Mouse (Mus musculus): ENCODE results near the gene Stt3a. TPM values are rescaled to one million over a fixed set of nuclear protein-coding genes. Genes with fewer than 3 reads are reported as not detected.

The Stt3a gene
- polyA plus RNA-seq, 1 experiment from 2014 or later, result 127 TPM

- H3K36me3 ChIP-seq (ENCODE audit: control insufficient read depth, insufficient read depth), result peaks cover 3% of the 10 kb centered on the region; the same call in 1 of the 2 replicates
Measured at GRCm38 (mm10) chr9:36796781-36797555, 29.5 kb upstream of the Stt3a start, which contains the start of gene Ei24. Ei24 (minus strand) TSS chr9:36797393.

GRCm38 (mm10) chr9:36796224-36796623 lies 28.7 kb upstream of the Stt3a start:
- ATAC-seq (replicated peaks; ENCODE audit: extremely low read depth, insufficient read depth, low FRiP score), result no peak
- H3K4me2 ChIP-seq (ENCODE audit: low read depth, low read length), result peak overlapping the region; percentile 85
- H3K36me3 ChIP-seq (ENCODE audit: control insufficient read depth, insufficient read depth), result peaks cover 8% of the 10 kb centered on the region; the same call in 1 of the 2 replicates
- peak overlapping the region; percentile 97 for H3K9ac ChIP-seq (ENCODE audit: low read length)
- WGBS, result 20% methylated on average over 5 of the region's 5 CpGs
- peaks cover 12% of the 10 kb centered on the region for H3K4me1 ChIP-seq (ENCODE audit: control insufficient read depth, insufficient read depth, low read length)
- H3K4me3 ChIP-seq (ENCODE audit: low read length), result peak overlapping the region; percentile 87
- H3K27ac ChIP-seq (ENCODE audit: low read length), result no peak overlapping the region
- H3K9me3 ChIP-seq (replicated peaks; ENCODE audit: control insufficient read depth, low read length), result no peaks in the 10 kb centered on the region
- H3K27me3 ChIP-seq (ENCODE audit: control insufficient read depth, insufficient read depth, low read length), result no peaks in the 10 kb centered on the region

More at GRCm38 (mm10) chr9:36796781-36797555, 29.5 kb upstream of the Stt3a start, which contains the start of gene Ei24:
- Histone ChIP-seq H3K27ac (ENCODE audit: low read length) (peak within 1 kb of the TSS; percentile 60), H3K4me2 (ENCODE audit: low read depth, low read length) (peak within 1 kb of the TSS; percentile 85), H3K27me3 (ENCODE audit: control insufficient read depth, insufficient read depth, low read length) (no peaks in the 10 kb centered on the region), H3K9me3 (replicated peaks; ENCODE audit: control insufficient read depth, low read length) (no peaks in the 10 kb centered on the region), H3K4me3 (ENCODE audit: low read length) (peak within 1 kb of the TSS; percentile 87), H3K9ac (ENCODE audit: low read length) (peak within 1 kb of the TSS; percentile 97), H3K4me1 (ENCODE audit: control insufficient read depth, insufficient read depth, low read length) (peaks cover 12% of the 10 kb centered on the region)
- under 1% methylated on average over 59 of the region's 66 CpGs for WGBS
- peak; percentile 98 for ATAC-seq (replicated peaks; ENCODE audit: extremely low read depth, insufficient read depth, low FRiP score)

- 89% methylated on average over 1 of the region's 1 CpGs for WGBS
- H3K9me3 ChIP-seq (replicated peaks; ENCODE audit: control insufficient read depth, low read length), result no peaks in the 10 kb centered on the region
- H3K27me3 ChIP-seq (ENCODE audit: control insufficient read depth, insufficient read depth, low read length), result no peaks in the 10 kb centered on the region
- no peak overlapping the region for H3K9ac ChIP-seq (ENCODE audit: low read length)
- no peak for ATAC-seq (replicated peaks; ENCODE audit: extremely low read depth, insufficient read depth, low FRiP score)
- no peak overlapping the region for H3K4me2 ChIP-seq (ENCODE audit: low read depth, low read length)
- no peak overlapping the region for H3K4me3 ChIP-seq (ENCODE audit: low read length)
- no peak overlapping the region for H3K27ac ChIP-seq (ENCODE audit: low read length)
- peaks cover 11% of the 10 kb centered on the region for H3K36me3 ChIP-seq (ENCODE audit: control insufficient read depth, insufficient read depth)
- H3K4me1 ChIP-seq (ENCODE audit: control insufficient read depth, insufficient read depth, low read length), result peaks cover 12% of the 10 kb centered on the region
Measured at GRCm38 (mm10) chr9:36795556-36795955, 28.1 kb upstream of the Stt3a start.

- no peaks in the 10 kb centered on the region for H3K9me3 ChIP-seq (replicated peaks; ENCODE audit: control insufficient read depth, low read length)
- ATAC-seq (replicated peaks; ENCODE audit: extremely low read depth, insufficient read depth, low FRiP score), result no peak
- no peak overlapping the region for H3K4me3 ChIP-seq (ENCODE audit: low read length)
- no peaks in the 10 kb centered on the region for H3K27me3 ChIP-seq (ENCODE audit: control insufficient read depth, insufficient read depth, low read length)
- H3K4me2 ChIP-seq (ENCODE audit: low read depth, low read length), result no peak overlapping the region
- no peak overlapping the region for H3K9ac ChIP-seq (ENCODE audit: low read length)
- peaks cover 12% of the 10 kb centered on the region for H3K4me1 ChIP-seq (ENCODE audit: control insufficient read depth, insufficient read depth, low read length)
- peaks cover 22% of the 10 kb centered on the region for H3K36me3 ChIP-seq (ENCODE audit: control insufficient read depth, insufficient read depth)
- no peak overlapping the region for H3K27ac ChIP-seq (ENCODE audit: low read length)
- 89% methylated on average over 2 of the region's 2 CpGs for WGBS
Measured at GRCm38 (mm10) chr9:36794487-36794886, 27.0 kb upstream of the Stt3a start.

GRCm38 (mm10) chr9:36792191-36792590 lies 24.7 kb upstream of the Stt3a start:
- Histone ChIP-seq H3K4me1 (ENCODE audit: control insufficient read depth, insufficient read depth, low read length) (peaks cover 12% of the 10 kb centered on the region), H3K9me3 (replicated peaks; ENCODE audit: control insufficient read depth, low read length) (no peaks in the 10 kb centered on the region), H3K4me2 (ENCODE audit: low read depth, low read length) (no peak overlapping the region), H3K9ac (ENCODE audit: low read length) (no peak overlapping the region), H3K4me3 (ENCODE audit: low read length) (no peak overlapping the region), H3K27me3 (ENCODE audit: control insufficient read depth, insufficient read depth, low read length) (no peaks in the 10 kb centered on the region), H3K27ac (ENCODE audit: low read length) (no peak overlapping the region), H3K36me3 (ENCODE audit: control insufficient read depth, insufficient read depth) (peaks cover 40% of the 10 kb centered on the region)
- WGBS, result 87% methylated on average over 3 of the region's 3 CpGs
- ATAC-seq (replicated peaks; ENCODE audit: extremely low read depth, insufficient read depth, low FRiP score), result no peak

- 86% methylated on average over 2 of the region's 2 CpGs for WGBS
- H3K9ac ChIP-seq (ENCODE audit: low read length), result no peak overlapping the region
- H3K9me3 ChIP-seq (replicated peaks; ENCODE audit: control insufficient read depth, low read length), result no peaks in the 10 kb centered on the region; the same call in 1 of the 2 replicates
- no peak overlapping the region for H3K27ac ChIP-seq (ENCODE audit: low read length)
- H3K4me2 ChIP-seq (ENCODE audit: low read depth, low read length), result no peak overlapping the region
- no peaks in the 10 kb centered on the region for H3K27me3 ChIP-seq (ENCODE audit: control insufficient read depth, insufficient read depth, low read length)
- H3K4me3 ChIP-seq (ENCODE audit: low read length), result no peak overlapping the region
- no peaks in the 10 kb centered on the region for H3K4me1 ChIP-seq (ENCODE audit: control insufficient read depth, insufficient read depth, low read length)
- ATAC-seq (replicated peaks; ENCODE audit: extremely low read depth, insufficient read depth, low FRiP score), result no peak
- H3K36me3 ChIP-seq (ENCODE audit: control insufficient read depth, insufficient read depth), result peaks cover 67% of the 10 kb centered on the region
Measured at GRCm38 (mm10) chr9:36783921-36784320, 16.4 kb upstream of the Stt3a start.

GRCm38 (mm10) chr9:36769048-36769413 lies 1.6 kb upstream of the Stt3a start:
- H3K4me3 ChIP-seq (ENCODE audit: low read length), result no peak overlapping the region
- 92% methylated on average over 1 of the region's 1 CpGs for WGBS
- ATAC-seq (replicated peaks; ENCODE audit: extremely low read depth, insufficient read depth, low FRiP score), result no peak

GRCm38 (mm10) chr9:36768156-36769047 lies 923 bp upstream of the Stt3a start:
- peak overlapping the region; percentile 94 for H3K9ac ChIP-seq (ENCODE audit: low read length)
- 0 out of 2 replicates have a peak, but pooled peaks have one; percentile 3 for ATAC-seq (replicated peaks; ENCODE audit: extremely low read depth, insufficient read depth, low FRiP score)
- H3K9me3 ChIP-seq (replicated peaks; ENCODE audit: control insufficient read depth, low read length), result no peaks in the 10 kb centered on the region
- 11% methylated on average over 25 of the region's 25 CpGs for WGBS
- peaks cover 16% of the 10 kb centered on the region for H3K4me1 ChIP-seq (ENCODE audit: control insufficient read depth, insufficient read depth, low read length)
- peak overlapping the region; percentile 86 for H3K4me3 ChIP-seq (ENCODE audit: low read length)
- no peaks in the 10 kb centered on the region for H3K27me3 ChIP-seq (ENCODE audit: control insufficient read depth, insufficient read depth, low read length)
- H3K27ac ChIP-seq (ENCODE audit: low read length), result peak overlapping the region; percentile 95
- H3K4me2 ChIP-seq (ENCODE audit: low read depth, low read length), result peak overlapping the region; percentile 72
- peaks cover 5% of the 10 kb centered on the region for H3K36me3 ChIP-seq (ENCODE audit: control insufficient read depth, insufficient read depth)

More at GRCm38 (mm10) chr9:36769048-36769413, 1.6 kb upstream of the Stt3a start:
- no peak overlapping the region; the same call in 1 of the 2 replicates for H3K9ac ChIP-seq (ENCODE audit: low read length)
- no peaks in the 10 kb centered on the region for H3K9me3 ChIP-seq (replicated peaks; ENCODE audit: control insufficient read depth, low read length)
- no peak overlapping the region; the same call in 1 of the 2 replicates for H3K27ac ChIP-seq (ENCODE audit: low read length)
- peak overlapping the region; percentile 72 for H3K4me2 ChIP-seq (ENCODE audit: low read depth, low read length)
- H3K36me3 ChIP-seq (ENCODE audit: control insufficient read depth, insufficient read depth), result peaks cover under 1% of the 10 kb centered on the region
- no peaks in the 10 kb centered on the region for H3K27me3 ChIP-seq (ENCODE audit: control insufficient read depth, insufficient read depth, low read length)
- H3K4me1 ChIP-seq (ENCODE audit: control insufficient read depth, insufficient read depth, low read length), result peaks cover 16% of the 10 kb centered on the region
